Mouse (Mus musculus) ES-E14 (cell line): ENCODE results near the gene Crocc. TPM values are rescaled to one million over a fixed set of nuclear protein-coding genes. Genes with fewer than 3 reads are reported as not detected.

Experiments used
- DNase-seq: peaks from one replicate; pipeline ENCODE4 v3.0.0-alpha.2; 2013; ENCODE audit warnings: low read depth, low spot score
- H3K27ac ChIP-seq: 2 replicates; pipeline ENCODE4 v1.5.1; 2012; ENCODE audit warnings: low read depth, mild to moderate bottlenecking, low read length, moderate library complexity, mixed read lengths; ENCODE audit not compliant: poor library complexity, insufficient read depth, severe bottlenecking
- H3K36me3 ChIP-seq: 2 replicates; pipeline ENCODE4 v1.6.1; 2012; ENCODE audit warnings: mild to moderate bottlenecking, low read length, moderate library complexity, mixed read lengths; ENCODE audit not compliant: control insufficient read depth, poor library complexity, insufficient read depth, severe bottlenecking
- H3K4me1 ChIP-seq, 2 experiments: fragments of 150-350 bp in 1 of 2; sonication (generic) in 1 of 2; 2 replicates each; pipeline ENCODE4 v1.6.1; 2012; ENCODE audit warnings: low read length in 2 of 2, mild to moderate bottlenecking in 1 of 2, mixed read lengths in 1 of 2; ENCODE audit not compliant: control insufficient read depth in 2 of 2, insufficient read depth in 2 of 2, poor library complexity in 1 of 2
- H3K4me3 ChIP-seq, 2 experiments: fragments of 150-350 bp in 1 of 2; sonication (generic) in 1 of 2; 2 replicates each; pipeline ENCODE4 v1.5.1; 2012; ENCODE audit warnings: low read length in 2 of 2, low read depth in 1 of 2, mild to moderate bottlenecking in 1 of 2, mixed read lengths in 1 of 2; ENCODE audit not compliant: insufficient read depth in 1 of 2, poor library complexity in 1 of 2, severe bottlenecking in 1 of 2
- H3K9ac ChIP-seq: 2 replicates; pipeline ENCODE4 v1.6.1; 2012; ENCODE audit warnings: low read depth, mild to moderate bottlenecking, low read length, mixed read lengths; ENCODE audit not compliant: poor library complexity, insufficient read depth, severe bottlenecking
- H3K9me3 ChIP-seq: fragments of 150-350 bp; sonication (generic); 2 replicates; pipeline ENCODE4 v1.6.1; 2012; ENCODE audit warnings: low read depth, mild to moderate bottlenecking, low read length; ENCODE audit not compliant: control insufficient read depth, insufficient read depth
- CHD2 ChIP-seq: IDR thresholded peaks from 2 replicates; pipeline ENCODE4 v1.6.1; 2014; ENCODE audit warnings: mild to moderate bottlenecking, low read depth, low read length, inconsistent platforms
- HCFC1 ChIP-seq: IDR thresholded peaks from 2 replicates; pipeline ENCODE4 v1.6.1; 2012; ENCODE audit warnings: low read length, inconsistent platforms, borderline replicate concordance; ENCODE audit not compliant: insufficient read depth
- MAFK ChIP-seq: IDR thresholded peaks from 2 replicates; pipeline ENCODE4 v1.6.1; 2014; ENCODE audit warnings: mild to moderate bottlenecking, low read depth, low read length, inconsistent platforms; ENCODE audit not compliant: insufficient read depth
- ZC3H11A ChIP-seq: IDR thresholded peaks from 2 replicates; pipeline ENCODE4 v1.6.1; 2012; ENCODE audit warnings: low read depth, mild to moderate bottlenecking, inconsistent platforms, low read length, borderline replicate concordance
- ZNF384 ChIP-seq: IDR thresholded peaks from 2 replicates; pipeline ENCODE4 v1.6.1; 2012; ENCODE audit warnings: low read depth, low read length, inconsistent platforms
- in situ Hi-C, 2 experiments: fragments of 600-800 bp; cut with MboI; formaldehyde crosslinking; loops; one replicate each; pipeline ENCODE4 v1.15.1; 2025; ENCODE audit warnings: low sequenced_read_pairs in 2 of 2, inconsistent platforms in 1 of 2; ENCODE audit not compliant: unreplicated experiment in 2 of 2
- total RNA-seq: library from RNA; depleted of rRNA; stranded (reverse); fragments of 300-350 nt; gene quantifications from 2 replicates; pipeline ENCODE4 v1.2.3, GENCODE M21; 2012

Gene Crocc
- total RNA-seq, 1 experiment, result 15.2 TPM

DNA sequence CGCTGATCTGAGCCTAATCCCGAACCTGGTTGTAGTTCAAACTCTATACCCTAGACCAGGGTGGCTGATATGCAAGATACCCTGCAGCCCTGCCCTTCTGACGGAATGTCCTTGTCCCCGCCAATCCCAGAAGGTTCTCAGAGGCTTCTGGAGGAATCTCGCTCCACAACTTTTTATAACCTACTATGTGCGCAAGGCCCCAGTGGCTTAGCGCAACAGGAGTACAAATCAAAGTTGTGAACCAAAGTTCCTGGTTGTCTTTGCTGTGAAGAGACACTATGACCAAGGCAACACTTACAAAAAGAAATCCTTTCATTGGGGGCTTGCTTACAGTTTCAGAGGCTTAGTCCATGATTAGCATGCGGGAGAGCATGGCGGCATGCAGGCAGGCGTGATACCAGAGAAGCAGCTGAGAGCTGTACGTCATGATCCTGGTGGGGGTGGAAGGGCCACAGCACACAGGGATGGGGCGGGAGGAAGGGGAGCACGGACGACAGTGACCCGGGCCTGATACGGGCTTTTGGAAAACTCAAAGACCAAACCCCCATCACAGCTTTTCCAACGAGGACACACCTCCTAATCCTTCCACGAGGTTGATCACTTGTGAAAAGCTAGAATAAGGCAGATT, 18.3 kb upstream of the Crocc start:
- Histone ChIP-seq H3K27ac (no peak overlapping the region), H3K9me3 (no peaks in the 10 kb centered on the region), H3K4me3 (peak overlapping the region; percentile 50 to 87; a peak in 3 of 4 replicates), H3K36me3 (peaks cover 1% of the 10 kb centered on the region; the same call in 1 of the 2 replicates), H3K4me1 (peaks cover 2 to 7% of the 10 kb centered on the region in 2 experiments; a peak in 1 of 4 replicates), H3K9ac (peak overlapping the region; percentile 41)
- TF ChIP-seq ZC3H11A (no peak), ZNF384 (no peak), CHD2 (no peak), MAFK (no peak), HCFC1 (no peak)
- no peak for DNase-seq
- in situ Hi-C loops, result no loop called here

DNA sequence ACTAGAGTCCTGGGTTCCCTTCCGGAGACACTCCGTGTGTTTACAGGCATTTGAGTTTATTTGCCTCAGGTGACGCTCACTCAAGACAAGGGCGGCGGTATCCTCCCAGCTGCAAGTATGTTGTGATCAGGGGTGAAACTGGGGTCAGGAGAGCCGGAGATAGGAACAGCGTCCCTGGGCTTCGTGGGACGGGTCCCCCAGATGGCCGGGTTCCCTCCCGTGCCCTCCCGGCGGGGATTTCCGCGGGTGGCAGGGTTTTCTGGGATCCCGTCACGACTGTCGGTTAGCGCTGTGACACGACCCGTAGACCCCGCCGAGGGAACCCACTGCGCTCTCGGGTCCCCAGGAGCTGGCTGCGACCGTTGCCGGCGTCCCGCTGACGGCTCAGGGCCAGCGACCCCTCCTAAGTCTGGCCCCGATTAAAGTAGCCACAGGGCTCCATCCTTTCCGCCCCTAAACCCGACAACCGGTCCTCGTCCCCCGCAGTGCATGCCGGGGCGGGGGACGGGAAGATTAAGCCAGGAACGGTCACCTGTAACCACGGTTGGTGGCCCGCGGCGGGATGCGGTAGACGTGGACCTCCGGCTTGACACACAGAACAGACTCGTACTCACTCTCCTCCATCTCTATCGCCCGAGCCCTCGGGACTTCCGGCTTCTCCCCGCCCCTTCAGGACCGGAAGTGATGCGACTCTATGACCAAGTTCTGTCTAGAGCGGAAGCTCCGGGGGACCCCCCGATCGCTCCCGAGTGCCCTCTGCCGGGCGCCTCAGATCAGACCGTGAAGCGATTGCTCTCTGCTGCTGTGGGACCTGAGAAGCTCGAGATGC, 17.5 kb upstream of the Crocc start, which contains the start of gene Necap2:
Necap2 (minus strand) TSS at position 677 of the 829 bp plus-strand sequence.
- TF ChIP-seq ZNF384 (no peak), HCFC1 (peak; percentile 62; the same call in 1 of the 2 replicates)
- in situ Hi-C loops, result no loop called here
- peak; percentile 97 for DNase-seq
- H3K4me1 ChIP-seq, result peaks cover 2 to 7% of the 10 kb centered on the region in 2 experiments; a peak in 1 of 4 replicates
- H3K36me3 ChIP-seq, result peaks cover 8% of the 10 kb centered on the region; the same call in 1 of the 2 replicates
- H3K9ac ChIP-seq, result peak within 1 kb of the TSS; percentile 92
- peak within 1 kb of the TSS; percentile 87 to 96 for H3K4me3 ChIP-seq
- H3K27ac ChIP-seq, result no peak within 1 kb of the TSS
- no peaks in the 10 kb centered on the region for H3K9me3 ChIP-seq

DNA sequence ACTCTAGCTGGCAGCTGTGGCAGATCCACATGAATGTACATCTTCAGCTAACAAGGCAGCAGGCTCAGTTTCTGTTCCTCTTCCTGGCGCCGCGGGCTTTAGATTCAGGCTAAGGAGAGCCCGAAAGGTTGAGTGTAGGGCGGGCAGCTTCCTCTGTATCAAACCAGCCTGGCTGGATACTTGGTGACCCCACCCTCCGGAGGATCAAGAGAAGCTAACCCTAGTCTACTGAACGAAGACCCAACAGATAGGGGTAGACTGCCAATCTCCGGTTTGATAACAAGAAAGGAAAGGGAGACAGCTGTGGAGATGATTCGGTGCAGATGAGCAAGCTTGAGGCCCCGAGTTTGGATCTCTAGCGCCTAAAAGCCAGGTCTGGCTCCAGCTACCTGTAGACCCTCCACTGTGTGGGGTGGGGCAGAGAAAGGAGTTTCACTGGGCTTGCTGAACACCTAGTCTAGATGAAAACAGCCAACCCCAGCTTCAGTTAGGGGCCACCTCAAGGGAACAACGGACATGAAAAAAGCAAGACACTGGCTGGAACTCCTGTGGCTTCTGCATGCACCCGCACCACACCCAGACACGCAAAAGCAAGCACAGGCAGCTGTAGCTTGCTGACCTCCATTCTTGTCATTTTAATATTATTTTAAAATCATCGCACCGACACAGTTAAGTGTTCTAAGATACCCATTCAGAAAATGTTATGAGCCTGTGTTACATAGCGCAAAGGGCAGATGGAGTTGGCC, 16.6 kb upstream of the Crocc start:
- Histone ChIP-seq H3K9me3 (no peaks in the 10 kb centered on the region), H3K4me3 (peak overlapping the region; percentile 87 to 96), H3K9ac (peak overlapping the region; percentile 92; the same call in 1 of the 2 replicates), H3K4me1 (peaks cover 2 to 7% of the 10 kb centered on the region in 2 experiments; a peak in 1 of 4 replicates), H3K36me3 (peaks cover 13% of the 10 kb centered on the region; the same call in 1 of the 2 replicates), H3K27ac (no peak overlapping the region)
- TF ChIP-seq ZNF384 (no peak), CHD2 (no peak), HCFC1 (no peak), ZC3H11A (no peak), MAFK (no peak)
- in situ Hi-C loops, result no loop called here
- no peak for DNase-seq

DNA sequence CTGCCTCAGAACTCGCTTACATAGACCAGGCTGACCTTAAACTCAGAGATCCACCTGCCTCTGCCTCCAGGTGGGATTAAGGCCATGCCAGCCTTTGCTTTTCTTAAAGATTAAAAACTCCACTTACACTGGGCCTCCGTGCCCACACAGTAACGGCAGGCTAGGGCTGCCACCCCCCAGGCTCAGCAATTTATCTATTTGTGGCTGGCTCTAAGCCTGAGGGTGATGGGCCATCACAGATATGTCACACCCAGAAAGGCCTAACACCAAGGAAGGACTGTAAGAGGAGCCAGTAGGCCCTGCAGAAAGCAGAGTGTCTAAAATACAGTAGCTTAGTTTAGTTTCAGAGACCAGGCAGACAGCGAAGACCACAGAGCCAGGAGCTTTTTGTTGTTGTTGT, 13.8 kb upstream of the Crocc start:
- in situ Hi-C loops, result no loop called here
- no peak for DNase-seq
- Histone ChIP-seq H3K9ac (no peak overlapping the region), H3K27ac (no peak overlapping the region), H3K4me3 (no peak overlapping the region), H3K36me3 (peaks cover 25% of the 10 kb centered on the region; the same call in 1 of the 2 replicates), H3K4me1 (peaks cover 2 to 7% of the 10 kb centered on the region in 2 experiments; a peak in 1 of 4 replicates), H3K9me3 (no peaks in the 10 kb centered on the region)
- TF ChIP-seq ZNF384 (no peak), MAFK (no peak)
